Comparison of ENCODE assay signal across 9 mouse cellular contexts in genomic region chr1:172205741-172206087, GRCm38 (mm10). TPM values are rescaled to one million over a fixed set of nuclear protein-coding genes. Genes with fewer than 3 reads are reported as not detected.
DNase-seq lines count a peak whose midpoint lies in the region; ATAC-seq and TF ChIP-seq lines count a peak whose summit lies in the region.
"Had no signal": no experiment of that assay in that cellular context is flagged by ENCODE, and none has a peak within 500 bp of the region (broad histone marks: within the 10 kb centered on the region; RNA-seq: fewer than 3 reads in every experiment).

No protein-coding gene starts in this region.

- no peaks in the 10 kb centered on the region for H3K27me3 ChIP-seq in intestine, postnatal 0 days (replicated peaks; ENCODE audit: control insufficient read depth, insufficient read depth, low read length)
- H3K27me3 ChIP-seq in neural tube, embryonic 13.5 days = no peaks in the 10 kb centered on the region

- TF ChIP-seq POLR2A in cortical plate, adult 2 months (IDR thresholded peaks at IDR 0.05; ENCODE audit: extremely low read depth, insufficient read depth, low read length) = no peak

- H3K27ac ChIP-seq in cortical plate, adult 2 months (ENCODE audit: insufficient read depth, low read length) = peak overlapping the region; percentile 94
- no peak overlapping the region for H3K27ac ChIP-seq in intestine, postnatal 0 days (ENCODE audit: low read depth, low read length)
- H3K27ac ChIP-seq in neural tube, embryonic 13.5 days (replicated peaks) = peak overlapping the region; percentile 95

- peak overlapping the region; percentile 91 for H3K4me3 ChIP-seq in cortical plate, adult 2 months (ENCODE audit: insufficient read depth, low read length)
- H3K4me3 ChIP-seq in intestine, postnatal 0 days (ENCODE audit: low read depth, low read length) = peak overlapping the region; percentile 68
- peak overlapping the region; percentile 79 for H3K4me3 ChIP-seq in neural tube, embryonic 13.5 days

- intact Hi-C loops in gastrocnemius, postnatal 14 days (cut with DNase I; ENCODE audit: low total_unique reads) = no loop called here

- no peak for DNase-seq in frontal cortex, postnatal 25 days (ENCODE audit: low spot score in 2 of 2)
- peak; percentile 42 for DNase-seq in 416B (ENCODE audit: low read depth)
- no peak for DNase-seq in gastrocnemius, postnatal 14 days
- DNase-seq in right cerebral cortex, postnatal 36 days (ENCODE audit: low spot score in 2 of 2) = no peak

- 16% methylated on average over 3 of the region's 3 CpGs for WGBS in intestine, postnatal 0 days
- 3% methylated on average over 3 of the region's 3 CpGs for WGBS in neural tube, embryonic 13.5 days

- no peaks in the 10 kb centered on the region for H3K9me3 ChIP-seq in intestine, postnatal 0 days (ENCODE audit: control insufficient read depth)
- no peaks in the 10 kb centered on the region for H3K9me3 ChIP-seq in neural tube, embryonic 13.5 days

- no peak for TF ChIP-seq CTCF in cortical plate, adult 2 months (IDR thresholded peaks at IDR 0.05; ENCODE audit: extremely low read depth, insufficient read depth, low read length)
- no peak for TF ChIP-seq CTCF in intestine, postnatal 0 days (IDR thresholded peaks at IDR 0.05; ENCODE audit: low read depth)

- H3K9ac ChIP-seq in intestine, postnatal 0 days (ENCODE audit: low read depth, low read length) = no peak overlapping the region; the same call in 1 of the 2 replicates
- peak overlapping the region; percentile 97 for H3K9ac ChIP-seq in neural tube, embryonic 13.5 days

- ATAC-seq in frontal cortex, adult (ENCODE audit: low TSS enrichment) = peak; percentile 25
- no peak for ATAC-seq in intestine, postnatal 0 days
- no peak for ATAC-seq in neural tube, embryonic 13.5 days (ENCODE audit: low read depth)

- peak overlapping the region; percentile 89 for H3K4me2 ChIP-seq in intestine, postnatal 0 days (replicated peaks; ENCODE audit: low read depth)
- H3K4me2 ChIP-seq in neural tube, embryonic 13.5 days = peak overlapping the region; percentile 87

- peaks cover 19% of the 10 kb centered on the region for H3K4me1 ChIP-seq in cortical plate, adult 2 months (ENCODE audit: control insufficient read depth, insufficient read depth, low read length)
- H3K4me1 ChIP-seq in intestine, postnatal 0 days (replicated peaks; ENCODE audit: control insufficient read depth, insufficient read depth, low read length) = no peaks in the 10 kb centered on the region
- peaks cover 65% of the 10 kb centered on the region for H3K4me1 ChIP-seq in neural tube, embryonic 13.5 days (replicated peaks)

- H3K36me3 ChIP-seq in intestine, postnatal 0 days (ENCODE audit: control insufficient read depth, insufficient read depth) = peaks cover 5% of the 10 kb centered on the region; the same call in 1 of the 2 replicates
- H3K36me3 ChIP-seq in neural tube, embryonic 13.5 days = peaks cover 5% of the 10 kb centered on the region; the same call in 1 of the 2 replicates

RNA-seq across cellular contexts. Expression of gene Pea15a, which starts 0.9 kb away (rescaled TPM):
- 530 and 543 TPM in 2 replicates for polyA plus RNA-seq in cortical plate, adult 2 months (2012; rRNA removed)
- polyA plus RNA-seq in intestine, postnatal 0 days (2015; fragmentation: Nextera tagmentation; extraction: Ambion mirVana) = 44.5 and 44.9 TPM in 2 replicates
- polyA plus RNA-seq in neural tube, embryonic 13.5 days (2015; fragmentation: Nextera tagmentation; extraction: Ambion mirVana) = 355 and 388 TPM in 2 replicates
- 10 to 100 TPM; 39.2 to 60.3 TPM for total RNA-seq in gastrocnemius, postnatal 14 days (2021)

RNA-seq across cellular contexts. Expression of gene Casq1, which starts 14.0 kb away (rescaled TPM):
- 1.1 and 2.9 TPM in 2 replicates for polyA plus RNA-seq in cortical plate, adult 2 months (2012; rRNA removed)
- 21.5 and 22.8 TPM in 2 replicates for polyA plus RNA-seq in intestine, postnatal 0 days (2015; fragmentation: Nextera tagmentation; extraction: Ambion mirVana)
- polyA plus RNA-seq in neural tube, embryonic 13.5 days (2015; fragmentation: Nextera tagmentation; extraction: Ambion mirVana) = 2.3 and 2.6 TPM in 2 replicates
- 1,000 to 10,000 TPM; 6,638 to 7,021 TPM for total RNA-seq in gastrocnemius, postnatal 14 days (2021)

RNA-seq across cellular contexts. Expression of gene Atp1a4, which starts 52.5 kb away (rescaled TPM):
- polyA plus RNA-seq in cortical plate, adult 2 months (2012; rRNA removed) = not detected in 2 replicates
- polyA plus RNA-seq in intestine, postnatal 0 days (2015; fragmentation: Nextera tagmentation; extraction: Ambion mirVana) = not detected in 2 replicates
- not detected in 2 replicates for polyA plus RNA-seq in neural tube, embryonic 13.5 days (2015; fragmentation: Nextera tagmentation; extraction: Ambion mirVana)
- under 1 TPM; 0.66 to 0.96 TPM for total RNA-seq in gastrocnemius, postnatal 14 days (2021)
- total RNA-seq: layer of hippocampus, adult 18-20 months had no signal

RNA-seq across cellular contexts. Expression of gene Igsf8, which starts 55.7 kb away (rescaled TPM):
- polyA plus RNA-seq in cortical plate, adult 2 months (2012; rRNA removed) = 318 and 326 TPM in 2 replicates
- 17.7 and 17.8 TPM in 2 replicates for polyA plus RNA-seq in intestine, postnatal 0 days (2015; fragmentation: Nextera tagmentation; extraction: Ambion mirVana)
- 116 and 126 TPM in 2 replicates for polyA plus RNA-seq in neural tube, embryonic 13.5 days (2015; fragmentation: Nextera tagmentation; extraction: Ambion mirVana)
- total RNA-seq in gastrocnemius, postnatal 14 days (2021) = 10 to 100 TPM; 11.1 to 12.5 TPM

RNA-seq across cellular contexts. Expression of gene Dcaf8, which starts 57.8 kb away (rescaled TPM):
- 99.6 and 106 TPM in 2 replicates for polyA plus RNA-seq in cortical plate, adult 2 months (2012; rRNA removed)
- polyA plus RNA-seq in intestine, postnatal 0 days (2015; fragmentation: Nextera tagmentation; extraction: Ambion mirVana) = 48.6 and 50.8 TPM in 2 replicates
- polyA plus RNA-seq in neural tube, embryonic 13.5 days (2015; fragmentation: Nextera tagmentation; extraction: Ambion mirVana) = 94.0 and 96.6 TPM in 2 replicates
- total RNA-seq in gastrocnemius, postnatal 14 days (2021) = 100 to 1,000 TPM; 131 to 134 TPM
